Mouse (Mus musculus): ENCODE data around the gene Lacc1.
"Not testable (repeated sequence)": the region's sequence is repeated elsewhere in the genome, so short reads cannot be mapped to it uniquely, and the experiment has no call there.

Gene Lacc1

DNA sequence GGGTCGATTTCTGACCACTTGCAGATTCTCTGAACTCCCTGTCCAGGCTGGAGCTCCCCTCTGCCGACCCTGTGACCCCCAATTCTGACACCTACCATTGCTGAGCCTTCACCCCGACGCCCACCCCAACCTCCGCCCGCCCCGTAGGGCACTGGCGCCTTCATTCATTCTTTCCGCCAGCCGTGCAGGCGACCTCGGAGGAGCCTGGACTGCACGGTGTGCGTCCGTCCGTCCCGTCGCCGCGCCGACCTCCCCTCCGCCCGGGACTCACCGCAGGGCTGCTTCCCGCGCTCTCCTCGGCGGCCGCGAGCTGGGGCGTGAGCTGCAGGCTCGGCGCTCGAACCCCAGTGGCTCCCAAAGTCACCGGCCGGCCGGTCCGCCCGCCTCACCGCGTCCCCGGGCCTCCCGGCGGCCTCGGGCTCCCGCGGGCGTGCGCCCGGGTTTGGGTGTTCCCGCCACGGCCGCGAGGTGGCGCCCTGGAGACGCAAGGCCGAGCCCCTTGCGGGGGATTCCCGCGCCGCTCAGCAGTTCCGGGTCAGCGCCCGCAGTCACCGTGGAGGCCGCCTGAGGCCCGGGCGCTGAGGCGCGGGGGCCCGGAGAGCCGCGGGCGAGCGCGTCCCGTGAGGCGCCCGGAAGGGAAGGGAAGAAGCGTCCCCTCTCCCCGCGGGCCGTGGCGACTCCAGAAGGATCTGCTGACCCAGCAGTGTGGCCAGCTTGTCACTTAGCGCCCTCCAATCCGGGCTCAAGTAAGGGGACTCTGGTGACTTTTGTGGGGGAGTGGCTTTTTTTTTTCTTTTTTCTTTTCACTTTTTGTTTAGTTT is at the start of gene Lacc1, which contains the start of gene Ccdc122:
TSS of gene Lacc1 (minus strand) at position 679 of the 821 bp plus-strand sequence.
TSS of gene Ccdc122 (plus strand) at position 547 of the 821 bp plus-strand sequence.
- peak; percentile 56 for DNase-seq (ENCODE audit: low spot score)

- DNase-seq (ENCODE audit: low spot score): no peak
Measured at GRCm38 (mm10) chr14:77081248-77081647, 44.5 kb upstream of the Lacc1 start.

- DNase-seq (ENCODE audit: low spot score): no peak
Measured at GRCm38 (mm10) chr14:77069361-77069760, 32.7 kb upstream of the Lacc1 start.

DNA sequence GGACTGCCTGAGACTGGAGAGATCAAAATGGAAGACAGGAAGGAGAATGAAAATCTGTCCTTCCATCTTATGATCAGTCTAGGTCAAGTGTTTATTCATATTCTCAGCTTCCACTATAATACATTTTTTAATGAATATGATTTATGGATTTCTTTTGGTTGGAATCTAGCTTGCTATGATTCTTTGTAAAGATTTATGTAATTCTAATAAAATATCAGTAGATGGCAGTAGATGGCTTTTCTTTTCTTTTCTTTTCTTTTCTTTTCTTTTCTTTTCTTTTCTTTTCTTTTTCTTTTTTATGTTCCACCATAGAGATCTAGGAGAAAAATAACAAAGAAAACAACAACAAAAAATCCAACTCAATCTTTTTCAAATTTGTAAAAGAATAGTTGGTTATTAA is 16.6 kb upstream of the Lacc1 start:
- DNase-seq (ENCODE audit: low spot score): no peak

- no peak for DNase-seq (ENCODE audit: low spot score)
Measured at GRCm38 (mm10) chr14:77037832-77038425, 1.2 kb upstream of the Lacc1 start.

GRCm38 (mm10) chr14:77037330-77037729 is 626 bp upstream of the Lacc1 start:
- no peak for DNase-seq (ENCODE audit: low spot score)

GRCm38 (mm10) chr14:77034970-77035369 is 1.7 kb downstream of the Lacc1 start:
- no peak for DNase-seq (ENCODE audit: low spot score)

DNA sequence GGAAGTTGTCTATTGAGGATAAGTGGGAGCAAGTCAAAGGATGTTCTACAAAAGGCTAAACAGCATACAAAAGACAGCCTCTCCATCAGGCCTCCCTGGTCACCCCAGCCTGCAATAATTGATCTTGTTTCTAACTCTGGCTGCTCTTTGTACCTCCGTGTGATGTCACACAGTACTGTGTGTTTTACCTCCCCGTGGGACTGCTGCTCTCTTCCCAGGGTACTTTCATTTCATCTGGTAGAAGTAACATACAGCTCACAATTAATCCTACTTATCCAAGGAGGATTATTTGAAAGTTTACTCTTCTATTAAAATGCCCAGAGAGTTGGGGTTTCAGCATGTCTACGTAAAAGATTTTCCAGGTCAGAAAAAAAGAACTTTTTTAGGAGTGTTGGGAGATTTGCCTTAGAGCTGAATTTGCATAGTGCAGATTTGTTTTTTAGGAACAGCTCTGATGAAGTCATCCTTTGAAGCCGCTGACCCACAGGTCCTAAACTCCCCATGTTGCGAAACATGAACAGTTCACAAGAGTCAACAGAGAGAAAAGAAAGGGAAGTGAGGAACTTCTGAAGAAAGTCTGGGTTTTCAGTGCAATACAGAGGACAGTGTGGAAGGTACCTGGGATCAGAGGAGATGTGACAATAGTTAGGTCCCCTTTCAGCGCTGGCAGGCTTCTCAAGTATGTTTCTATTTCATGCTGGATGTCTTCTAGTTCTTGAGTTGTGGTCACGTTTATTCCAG is 2.4 kb downstream of the Lacc1 start:
- no peak for DNase-seq (ENCODE audit: low spot score)

GRCm38 (mm10) chr14:77033391-77033790 is 3.3 kb downstream of the Lacc1 start:
- DNase-seq (ENCODE audit: low spot score): no peak

GRCm38 (mm10) chr14:77032433-77032832 is 4.3 kb downstream of the Lacc1 start:
- DNase-seq (ENCODE audit: low spot score): no peak

DNA sequence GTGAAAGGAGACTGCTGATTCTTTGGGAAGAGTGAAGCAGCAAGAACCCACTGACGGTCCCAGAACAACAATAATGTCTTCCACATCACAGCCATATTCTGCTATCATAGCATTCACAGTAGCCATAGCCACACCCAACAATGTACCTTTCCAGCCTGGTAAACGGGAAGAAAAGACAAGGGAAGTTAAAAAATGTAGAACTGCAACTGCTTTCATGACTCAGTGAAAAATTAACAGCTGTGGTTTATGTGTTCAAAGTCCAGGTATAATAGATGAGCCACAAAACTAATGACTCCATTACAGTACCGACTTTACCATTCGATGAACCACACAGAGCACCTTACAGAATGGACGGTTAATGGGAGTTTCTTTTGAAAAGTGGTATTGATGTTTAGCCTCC is 5.9 kb downstream of the Lacc1 start:
- no peak for DNase-seq (ENCODE audit: low spot score)

DNA sequence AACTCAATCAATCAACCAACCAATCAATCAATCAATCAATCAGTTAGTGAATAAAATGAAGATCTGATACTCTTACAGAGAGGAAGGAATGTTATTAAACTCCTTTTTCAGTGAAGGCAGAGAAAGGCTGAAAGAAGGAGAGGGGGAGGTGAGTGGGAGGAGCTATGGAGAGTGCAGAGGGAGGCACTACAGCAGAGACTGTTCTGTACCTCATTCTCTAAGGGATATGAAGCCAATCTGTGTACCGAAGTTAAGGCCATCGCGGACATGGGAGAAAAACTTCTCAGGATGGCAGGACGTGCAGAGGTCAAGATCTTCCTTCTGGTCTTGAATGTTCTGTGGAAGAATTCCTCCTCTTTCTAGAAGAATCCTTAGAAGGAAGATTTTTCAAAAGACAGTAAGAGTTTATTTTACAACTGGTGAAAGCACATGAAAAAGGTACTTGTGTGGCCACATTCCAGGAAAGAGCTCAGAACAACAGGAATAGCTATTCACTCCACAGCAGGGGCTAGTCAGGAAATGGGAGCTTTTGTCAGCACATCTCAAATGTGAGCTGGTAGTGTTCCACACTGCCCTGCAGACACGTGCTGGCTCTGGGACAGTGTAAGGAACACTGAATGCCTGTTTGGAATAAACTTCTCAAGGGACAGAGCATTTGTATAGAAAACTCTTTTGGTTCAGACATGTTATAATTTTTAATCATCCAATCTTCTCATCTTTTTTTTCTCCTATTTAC is 7.2 kb downstream of the Lacc1 start:
- DNase-seq (ENCODE audit: low spot score): no peak

DNA sequence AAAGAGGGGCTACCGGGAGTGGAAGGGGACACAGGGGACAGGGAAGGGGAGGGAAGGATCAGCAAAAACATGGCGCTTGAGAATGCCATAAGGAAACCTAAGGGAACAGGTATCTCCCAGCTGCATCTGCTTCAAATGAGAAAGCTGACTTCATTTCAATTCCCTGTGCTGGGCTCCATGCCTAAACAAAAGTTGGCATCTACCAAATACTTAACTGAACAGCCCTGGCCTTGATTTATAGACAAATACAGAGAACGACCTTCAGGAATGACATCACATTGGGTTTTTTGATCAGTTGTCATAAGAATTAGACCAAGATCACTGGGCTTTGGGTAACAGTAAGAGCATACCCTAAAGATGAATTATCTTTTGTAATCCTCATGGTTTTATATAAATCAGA is 12.2 kb downstream of the Lacc1 start:
- DNase-seq (ENCODE audit: low spot score): no peak

GRCm38 (mm10) chr14:77017211-77017610 is 19.5 kb downstream of the Lacc1 start:
- DNase-seq (ENCODE audit: low spot score): no peak

DNA sequence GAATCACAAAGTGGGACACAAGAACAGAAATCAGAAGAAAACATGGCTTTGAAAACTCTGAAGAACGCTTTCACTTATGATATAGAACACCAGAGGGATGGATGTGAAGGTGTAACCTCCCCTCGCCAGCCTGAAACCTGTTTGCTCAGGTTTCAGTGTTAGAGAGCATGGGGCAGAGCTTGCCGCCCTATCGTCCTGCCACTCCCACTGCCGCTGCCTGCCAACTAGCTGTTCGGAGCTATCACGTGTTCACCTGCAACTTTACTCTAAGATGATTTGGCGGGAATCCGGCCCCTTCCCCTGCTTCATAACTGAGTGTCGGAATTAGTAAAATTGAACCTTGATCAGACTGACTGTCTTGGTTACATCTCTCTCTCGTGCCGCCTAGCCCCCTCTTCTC is 19.9 kb downstream of the Lacc1 start:
- not testable (repeated sequence) for DNase-seq (ENCODE audit: low spot score)

GRCm38 (mm10) chr14:77011804-77012203 is 24.9 kb downstream of the Lacc1 start:
- no peak for DNase-seq (ENCODE audit: low spot score)

- peak; percentile 56 for DNase-seq (ENCODE audit: low spot score)
Measured at GRCm38 (mm10) chr14:77008238-77008637, 28.5 kb downstream of the Lacc1 start.

- DNase-seq (ENCODE audit: low spot score): peak; percentile 56
Measured at GRCm38 (mm10) chr14:77005566-77005965, 31.1 kb downstream of the Lacc1 start.

GRCm38 (mm10) chr14:77004740-77005139 is 32.0 kb downstream of the Lacc1 start:
- DNase-seq (ENCODE audit: low spot score): no peak

- DNase-seq (ENCODE audit: low spot score): not testable (repeated sequence)
Measured at GRCm38 (mm10) chr14:76990351-76990750, 46.4 kb downstream of the Lacc1 start.

DNA sequence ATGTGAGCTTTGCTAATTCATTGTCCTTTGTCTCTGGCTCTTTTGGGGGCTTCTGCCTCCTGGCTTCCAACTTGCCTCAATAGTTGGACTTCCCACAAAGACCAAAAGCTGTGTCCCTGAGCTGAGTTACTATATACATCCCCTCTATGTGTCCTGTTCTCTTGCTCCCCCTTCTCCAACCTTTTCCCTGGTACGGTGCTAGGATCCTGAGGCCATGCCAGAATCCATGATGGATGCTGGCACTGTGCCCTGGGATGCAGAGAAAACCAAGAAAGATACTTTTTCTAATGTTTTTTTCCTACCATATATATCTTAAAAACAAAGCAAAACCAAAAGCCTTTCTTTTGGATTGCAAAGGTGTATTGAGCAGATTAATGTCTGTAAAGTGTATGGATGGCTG is 54.9 kb downstream of the Lacc1 start:
- no peak for DNase-seq (ENCODE audit: low spot score)

DNA sequence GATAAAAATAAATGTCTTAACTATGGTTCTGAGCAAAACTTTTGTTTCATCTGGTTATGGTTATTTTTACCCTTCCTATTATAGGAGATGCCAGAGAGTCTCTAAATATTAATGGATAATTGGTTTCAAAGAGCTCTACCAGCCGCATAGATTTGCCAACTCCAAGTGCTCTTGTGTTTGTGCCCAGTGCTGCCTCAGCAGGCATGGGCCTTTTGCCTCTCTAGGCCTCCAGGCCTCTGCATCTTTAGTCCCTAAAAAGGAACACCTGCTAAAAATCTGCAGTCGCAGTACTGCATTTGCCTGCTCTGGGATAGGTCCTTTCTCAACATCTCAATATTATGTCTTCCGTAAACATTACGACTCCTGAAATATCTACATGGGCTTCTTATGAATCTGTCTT is 55.5 kb downstream of the Lacc1 start:
- DNase-seq (ENCODE audit: low spot score): no peak
